Mouse (Mus musculus) ES-Bruce4 (cell line): Measurements from ENCODE around the gene 9530002B09Rik. TPM values are rescaled to one million over a fixed set of nuclear protein-coding genes. Genes with fewer than 3 reads are reported as not detected.

Source experiments
- H3K27ac ChIP-seq: 2 replicates; pipeline ENCODE4 v1.5.1; 2012; ENCODE audit warnings: low read length, inconsistent platforms; ENCODE audit not compliant: insufficient read depth
- H3K27me3 ChIP-seq: 2 replicates; pipeline ENCODE4 v1.6.1; 2012; ENCODE audit warnings: mild to moderate bottlenecking, low read length, inconsistent platforms; ENCODE audit not compliant: control insufficient read depth, poor library complexity, insufficient read depth, severe bottlenecking
- H3K36me3 ChIP-seq: 2 replicates; pipeline ENCODE4 v1.6.1; 2012; ENCODE audit warnings: inconsistent platforms, mild to moderate bottlenecking, low read length, moderate library complexity; ENCODE audit not compliant: control insufficient read depth, poor library complexity, insufficient read depth, severe bottlenecking
- H3K4me1 ChIP-seq: one replicate; pipeline ENCODE4 v1.8.1; 2011; ENCODE audit warnings: low read length; ENCODE audit not compliant: control insufficient read depth, insufficient read depth
- H3K4me3 ChIP-seq: 2 replicates; pipeline ENCODE4 v1.5.1; 2011; ENCODE audit warnings: low read depth, mild to moderate bottlenecking, low read length
- H3K9ac ChIP-seq: 2 replicates; pipeline ENCODE4 v1.6.1; 2012; ENCODE audit warnings: low read depth, mild to moderate bottlenecking, inconsistent platforms; ENCODE audit not compliant: poor library complexity, severe bottlenecking
- H3K9me3 ChIP-seq: replicated peaks from 2 replicates; pipeline ENCODE4 v1.6.1; 2012; ENCODE audit warnings: mild to moderate bottlenecking, low read length, inconsistent platforms; ENCODE audit not compliant: control insufficient read depth, poor library complexity, insufficient read depth, severe bottlenecking
- CTCF ChIP-seq: IDR thresholded peaks from one replicate; pipeline ENCODE4 v1.8.1; 2011; ENCODE audit warnings: low read depth, low read length
- EP300 ChIP-seq: IDR thresholded peaks from 2 replicates; pipeline ENCODE4 v1.6.1; 2011; ENCODE audit warnings: low read depth, low read length; ENCODE audit not compliant: insufficient read depth
- POLR2A ChIP-seq: IDR thresholded peaks from one replicate; pipeline ENCODE4 v1.8.1; 2011; ENCODE audit warnings: low read length; ENCODE audit not compliant: insufficient read depth
- polyA plus RNA-seq: library from polyadenylated mRNA; stranded (reverse); fragments of >200 nt; gene quantifications from 2 replicates; pipeline ENCODE4 v1.2.4, GENCODE M21; 2011; ENCODE audit warnings: low read depth; ENCODE audit not compliant: missing spikeins, insufficient read depth, insufficient read length

Gene 9530002B09Rik
- not detected in 2 replicates for polyA plus RNA-seq

DNA sequence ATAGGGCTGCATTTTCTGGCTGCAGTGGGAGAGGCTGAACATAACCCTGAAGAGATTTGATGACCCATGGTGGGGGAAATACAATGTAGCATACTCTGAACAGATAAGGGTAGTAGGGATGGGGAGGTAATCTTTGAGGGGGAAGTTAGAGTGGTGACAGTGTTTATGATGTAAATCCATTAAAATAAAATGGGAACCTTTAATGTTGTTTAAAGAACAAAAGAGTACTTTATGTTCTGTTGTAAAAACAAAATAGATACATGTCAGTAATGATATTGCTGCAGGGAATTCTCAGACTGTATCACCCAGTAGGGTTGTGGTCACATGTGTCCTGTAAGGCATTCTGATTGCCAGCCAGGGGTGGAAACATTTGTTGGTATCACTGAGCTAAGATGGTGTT lies at the start of gene 9530002B09Rik:
Gene 9530002B09Rik, plus strand, starts transcription at position 301 of the 400 bp plus-strand sequence.
- Histone ChIP-seq H3K4me3 (no peak within 1 kb of the TSS), H3K4me1 (no peaks in the 10 kb centered on the region), H3K27me3 (no peaks in the 10 kb centered on the region), H3K36me3 (no peaks in the 10 kb centered on the region), H3K27ac (no peak within 1 kb of the TSS), H3K9me3 (no peaks in the 10 kb centered on the region; the same call in 1 of the 2 replicates), H3K9ac (no peak within 1 kb of the TSS)
- no peak for TF ChIP-seq EP300
- no peak for TF ChIP-seq POLR2A
- TF ChIP-seq CTCF, result no peak

Other genes with a start within 250 kb of the 9530002B09Rik start
- gene Ppt1, start 147.0 kb downstream of the 9530002B09Rik start, polyA plus RNA-seq, result 19.3 and 19.9 TPM in 2 replicates
- gene Cap1, start 196.8 kb downstream of the 9530002B09Rik start, polyA plus RNA-seq, result 183 and 192 TPM in 2 replicates